Mouse (Mus musculus) small intestine, adult 2 months (tissue): ENCODE measurements at regions not wholly inside any gene's neighbourhood (a gene's known extent, or its start where the extent isn't known, plus 50 kb on each side); places are given as distances from the start of the nearest gene placed in this dataset.

Experiments used
- H3K27ac ChIP-seq: fragments of 200-500 bp; 2 replicates; pipeline ENCODE4 v1.5.1; 2012; ENCODE audit warnings: low read depth, low read length, control low read depth, inconsistent platforms; ENCODE audit not compliant: insufficient read depth
- H3K27me3 ChIP-seq: fragments of 200-500 bp; 2 replicates; pipeline ENCODE4 v1.6.1; 2012; ENCODE audit warnings: mild to moderate bottlenecking, moderate library complexity, low read length, inconsistent platforms; ENCODE audit not compliant: control insufficient read depth, insufficient read depth
- H3K36me3 ChIP-seq: fragments of 200-500 bp; 2 replicates; pipeline ENCODE4 v1.6.1; 2012; ENCODE audit warnings: mild to moderate bottlenecking, low read length, control low read depth, inconsistent platforms; ENCODE audit not compliant: control insufficient read depth, insufficient read depth
- H3K4me1 ChIP-seq: fragments of 200-500 bp; 2 replicates; pipeline ENCODE4 v1.6.1; 2012; ENCODE audit warnings: low read length, inconsistent platforms, mixed read lengths; ENCODE audit not compliant: control insufficient read depth, insufficient read depth, insufficient read length
- H3K4me3 ChIP-seq: fragments of 200-500 bp; 2 replicates; pipeline ENCODE4 v1.5.1; 2012; ENCODE audit warnings: low read depth, mild to moderate bottlenecking, control low read depth, inconsistent platforms, low read length, moderate library complexity
- CTCF ChIP-seq: fragments of 200-500 bp; IDR thresholded peaks from 2 replicates; pipeline ENCODE4 v1.5.1; 2012; ENCODE audit warnings: low read depth, mild to moderate bottlenecking, control low read depth, inconsistent platforms, low read length, moderate library complexity, mixed read lengths; ENCODE audit not compliant: insufficient replicate concordance, insufficient read length; ENCODE audit errors: extremely low read depth
- POLR2A ChIP-seq: fragments of 200-500 bp; IDR thresholded peaks from 2 replicates; pipeline ENCODE4 v1.6.1; 2012; ENCODE audit warnings: low read depth, mild to moderate bottlenecking, control low read depth, inconsistent platforms, low read length, moderate library complexity
- WGBS: fragments of 180-500 bp; shearing (Covaris S2); methylation state at CpG from one replicate; pipeline ENCODE4 v1.1.7; 2018; 5-methylcytosine and 5-hydroxymethylcytosine counted together

- H3K4me1 ChIP-seq: no peaks in the 10 kb centered on the region
- no peaks in the 10 kb centered on the region for H3K36me3 ChIP-seq
- no peak overlapping the region for H3K4me3 ChIP-seq
- 38% methylated on average over 3 of the region's 3 CpGs for WGBS
- TF ChIP-seq POLR2A (no peak), CTCF (no peak)
- peak overlapping the region; percentile 75; the same call in 1 of the 2 replicates for H3K27ac ChIP-seq
- H3K27me3 ChIP-seq: no peaks in the 10 kb centered on the region
These were observed 89.8 kb upstream of the Slc4a7 start for GRCm38 (mm10) chr14:14612245-14612644.

- TF ChIP-seq CTCF (no peak), POLR2A (no peak)
These were observed 81.8 kb upstream of the Slc4a7 start for GRCm38 (mm10) chr14:14620316-14620715.

GRCm38 (mm10) chr14:14628673-14629072, 73.4 kb upstream of the Slc4a7 start:
- peaks cover 5% of the 10 kb centered on the region for H3K4me1 ChIP-seq
- H3K36me3 ChIP-seq: no peaks in the 10 kb centered on the region
- H3K27ac ChIP-seq: no peak overlapping the region
- WGBS: 84% methylated on average over 1 of the region's 1 CpGs
- H3K4me3 ChIP-seq: no peak overlapping the region
- TF ChIP-seq CTCF (no peak), POLR2A (no peak)
- no peaks in the 10 kb centered on the region for H3K27me3 ChIP-seq

More at GRCm38 (mm10) chr14:14620316-14620715, 81.8 kb upstream of the Slc4a7 start:
- H3K4me1 ChIP-seq: no peaks in the 10 kb centered on the region
- no peaks in the 10 kb centered on the region for H3K27me3 ChIP-seq
- 94% methylated on average over 5 of the region's 5 CpGs for WGBS
- H3K36me3 ChIP-seq: no peaks in the 10 kb centered on the region
- H3K27ac ChIP-seq: no peak overlapping the region
- H3K4me3 ChIP-seq: no peak overlapping the region

GRCm38 (mm10) chr14:14631750-14632149, 70.3 kb upstream of the Slc4a7 start:
- Histone ChIP-seq H3K4me1 (peaks cover 7% of the 10 kb centered on the region), H3K27me3 (no peaks in the 10 kb centered on the region), H3K36me3 (no peaks in the 10 kb centered on the region), H3K4me3 (no peak overlapping the region), H3K27ac (no peak overlapping the region)
- 85% methylated on average over 6 of the region's 6 CpGs for WGBS
- TF ChIP-seq CTCF (no peak), POLR2A (no peak)

- peak overlapping the region; percentile 27 for H3K4me3 ChIP-seq
- H3K27ac ChIP-seq: no peak overlapping the region
- H3K4me1 ChIP-seq: peaks cover 7% of the 10 kb centered on the region
- TF ChIP-seq CTCF (no peak), POLR2A (no peak)
- WGBS: 24% methylated on average over 15 of the region's 15 CpGs
- H3K36me3 ChIP-seq: no peaks in the 10 kb centered on the region
- H3K27me3 ChIP-seq: no peaks in the 10 kb centered on the region
These were observed 69.6 kb upstream of the Slc4a7 start for GRCm38 (mm10) chr14:14632471-14632870.

- 22% methylated on average over 22 of the region's 22 CpGs for WGBS
- Histone ChIP-seq H3K27me3 (no peaks in the 10 kb centered on the region), H3K4me1 (peaks cover 7% of the 10 kb centered on the region), H3K27ac (peak overlapping the region; percentile 22), H3K4me3 (peak overlapping the region; percentile 56), H3K36me3 (no peaks in the 10 kb centered on the region)
- TF ChIP-seq POLR2A (no peak), CTCF (no peak)
These were observed 68.8 kb upstream of the Slc4a7 start for GRCm38 (mm10) chr14:14632951-14633931.

GRCm38 (mm10) chr14:14634021-14634420, 68.1 kb upstream of the Slc4a7 start:
- no peak for TF ChIP-seq CTCF
- TF ChIP-seq POLR2A: no peak
- Histone ChIP-seq H3K4me1 (peaks cover 13% of the 10 kb centered on the region), H3K27ac (no peak overlapping the region), H3K27me3 (no peaks in the 10 kb centered on the region), H3K4me3 (no peak overlapping the region), H3K36me3 (no peaks in the 10 kb centered on the region)
- 61% methylated on average over 2 of the region's 2 CpGs for WGBS
